Mouse (Mus musculus): ENCODE measurements around the gene Fsip1. TPM values are rescaled to one million over a fixed set of nuclear protein-coding genes. Genes with fewer than 3 reads are reported as not detected.
"Not testable (repeated sequence)": the region's sequence is repeated elsewhere in the genome, so short reads cannot be mapped to it uniquely, and the experiment has no call there.

The Fsip1 gene
- under 1 TPM in 1 of 2 experiments, not detected in 1; 0.23 TPM for total RNA-seq (2021)

DNA sequence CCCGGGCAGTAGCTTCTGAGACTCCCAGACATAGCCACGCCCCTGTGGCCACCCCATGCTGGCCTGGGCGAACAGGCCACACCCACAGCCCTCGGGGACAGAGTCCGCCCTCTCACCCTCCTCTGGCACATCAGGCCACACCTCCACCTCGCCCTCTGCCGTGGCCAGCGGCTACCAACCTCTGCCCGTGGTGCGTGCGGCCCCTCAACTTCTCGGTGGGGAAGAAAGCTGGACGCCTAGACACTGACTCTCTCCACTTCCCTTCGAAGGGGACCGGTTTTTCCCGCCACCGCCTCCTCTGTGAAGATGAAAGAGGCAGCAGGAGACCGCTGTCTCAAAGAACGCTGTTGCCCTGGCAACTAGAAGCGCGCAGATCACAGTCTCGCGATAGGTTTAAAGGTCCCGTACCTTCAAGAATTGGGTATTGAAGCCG is at the start of gene Fsip1:
Fsip1 (minus strand) TSS at position 346 of the 433 bp plus-strand sequence.
- peak; percentile 67 for DNase-seq

DNA sequence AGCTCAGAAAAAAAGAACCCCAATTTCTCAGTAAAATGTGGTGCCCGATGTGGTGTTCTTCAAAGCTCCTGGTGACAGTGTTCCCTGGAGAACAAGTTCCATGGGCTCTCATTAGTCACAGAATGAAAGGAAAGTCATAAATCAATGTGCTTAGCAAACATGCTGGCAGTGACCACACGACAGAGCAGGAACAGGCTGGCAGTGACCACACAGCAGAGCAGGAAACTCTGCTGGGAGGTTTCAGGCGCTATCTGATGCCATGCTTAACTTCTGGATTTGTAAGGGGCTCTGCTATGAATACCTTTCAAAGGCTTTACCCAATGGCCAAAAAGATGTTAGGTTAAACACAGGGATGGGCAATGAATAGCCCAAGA is 49.7 kb upstream of the Fsip1 start:
- DNase-seq: no peak

- DNase-seq: no peak
Measured at GRCm38 (mm10) chr2:118305827-118306521, 49.2 kb upstream of the Fsip1 start.

- no peak for DNase-seq
Measured at GRCm38 (mm10) chr2:118303456-118303855, 46.7 kb upstream of the Fsip1 start.

DNA sequence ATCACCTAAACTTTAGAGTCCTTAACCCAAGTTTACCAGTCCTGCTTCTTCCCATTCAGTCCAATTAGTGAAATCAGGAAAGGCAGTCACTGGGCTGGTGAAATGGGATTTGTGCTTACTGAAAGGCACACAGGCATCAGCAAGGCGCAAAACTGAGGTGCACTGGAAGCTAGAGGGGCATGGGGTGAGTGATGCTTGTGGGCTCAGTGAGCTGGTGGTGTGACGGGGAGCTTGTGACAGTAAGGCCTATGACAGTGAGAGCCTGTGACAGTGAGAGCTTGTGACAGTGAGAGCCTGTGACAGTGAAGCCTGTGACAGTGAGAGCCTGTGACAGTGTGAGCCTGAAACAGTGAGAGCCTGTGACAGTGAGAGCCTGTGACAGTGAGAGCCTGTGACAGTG is 44.9 kb upstream of the Fsip1 start:
- no peak for DNase-seq

GRCm38 (mm10) chr2:118301041-118301545 is 44.3 kb upstream of the Fsip1 start:
- DNase-seq: no peak

DNA sequence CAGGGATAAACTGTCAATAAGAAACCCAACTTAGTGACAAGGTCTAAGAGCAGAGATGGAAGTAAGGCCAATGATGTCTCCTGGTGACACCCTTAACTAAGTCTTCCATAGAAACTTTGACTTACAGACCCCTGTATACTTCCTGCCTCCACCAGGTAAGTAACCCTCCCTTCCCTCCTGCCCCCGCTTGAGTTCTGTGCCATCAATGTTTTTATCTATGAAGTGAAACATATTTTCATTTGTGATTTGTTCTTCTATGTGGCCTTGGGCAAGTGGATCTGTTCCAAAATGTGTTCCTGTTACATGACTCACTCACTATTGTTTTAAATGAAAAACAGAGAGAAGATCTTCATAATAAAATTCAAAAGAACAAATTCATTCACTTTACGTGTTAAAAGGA is 43.2 kb upstream of the Fsip1 start:
- DNase-seq: no peak

DNA sequence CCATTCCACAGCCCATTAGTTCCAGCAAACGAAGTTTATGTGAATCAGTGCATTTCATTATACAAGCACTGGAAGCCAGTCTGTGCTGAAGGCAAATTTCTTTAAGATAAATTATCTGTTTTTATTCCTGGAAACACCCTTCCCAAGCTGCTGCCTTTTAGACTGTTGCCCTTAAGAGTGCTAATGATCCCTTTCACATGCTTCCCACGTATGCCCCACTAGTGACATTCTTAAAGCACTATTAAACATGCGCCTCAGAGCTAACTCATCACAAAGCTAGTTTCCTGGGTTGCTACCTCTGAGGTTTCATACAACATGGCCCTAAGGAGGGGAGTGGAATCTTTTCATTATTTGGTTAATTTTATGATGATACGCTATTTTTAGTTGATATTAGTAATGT is 41.8 kb upstream of the Fsip1 start:
- DNase-seq: no peak

GRCm38 (mm10) chr2:118297966-118298365 is 41.2 kb upstream of the Fsip1 start:
- DNase-seq: no peak

- peak; percentile 14 for DNase-seq
Measured at GRCm38 (mm10) chr2:118295505-118295904, 38.7 kb upstream of the Fsip1 start.

DNA sequence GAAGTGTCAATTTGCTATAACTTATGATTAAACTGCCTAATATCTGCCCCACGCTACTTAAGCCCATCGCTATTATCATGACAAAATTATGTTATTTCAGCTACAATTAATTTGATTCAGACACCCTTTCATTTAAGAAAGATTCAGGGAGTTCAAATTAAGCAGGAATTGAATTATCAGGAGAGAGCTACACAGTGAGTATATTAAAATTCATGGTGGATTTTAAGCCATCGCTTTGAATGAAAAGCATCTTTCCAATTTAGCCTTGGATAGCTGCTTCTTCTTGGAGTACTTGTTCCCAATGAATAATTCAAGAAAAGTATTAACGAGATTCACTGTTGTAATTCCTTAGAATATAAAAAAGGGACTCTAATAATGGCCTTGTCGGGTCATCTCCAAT is 36.8 kb upstream of the Fsip1 start:
- DNase-seq: no peak

GRCm38 (mm10) chr2:118289066-118289460 is 32.3 kb upstream of the Fsip1 start:
- DNase-seq: not testable (repeated sequence)

- no peak for DNase-seq
Measured at GRCm38 (mm10) chr2:118288326-118289065, 31.7 kb upstream of the Fsip1 start.

GRCm38 (mm10) chr2:118287678-118288077 is 30.9 kb upstream of the Fsip1 start:
- DNase-seq: no peak

DNA sequence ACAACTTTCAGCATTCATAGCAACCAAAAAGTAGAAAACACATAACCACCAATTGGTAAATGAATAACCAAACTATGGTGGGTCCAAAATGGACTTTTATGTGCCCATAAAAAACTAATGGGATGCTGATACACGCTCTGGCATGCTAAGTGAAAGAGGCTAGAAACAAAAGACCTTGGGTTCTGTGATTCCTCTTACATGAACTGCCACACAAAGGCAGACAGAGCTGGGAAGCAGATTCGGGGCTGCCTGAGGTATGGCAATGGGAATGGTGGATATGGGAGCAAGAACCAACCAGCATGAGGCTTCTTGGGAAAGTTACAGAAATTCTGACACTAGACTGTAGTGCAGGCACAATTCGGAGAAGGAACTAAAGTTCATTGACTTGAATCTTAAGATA is 25.7 kb upstream of the Fsip1 start:
- no peak for DNase-seq

DNA sequence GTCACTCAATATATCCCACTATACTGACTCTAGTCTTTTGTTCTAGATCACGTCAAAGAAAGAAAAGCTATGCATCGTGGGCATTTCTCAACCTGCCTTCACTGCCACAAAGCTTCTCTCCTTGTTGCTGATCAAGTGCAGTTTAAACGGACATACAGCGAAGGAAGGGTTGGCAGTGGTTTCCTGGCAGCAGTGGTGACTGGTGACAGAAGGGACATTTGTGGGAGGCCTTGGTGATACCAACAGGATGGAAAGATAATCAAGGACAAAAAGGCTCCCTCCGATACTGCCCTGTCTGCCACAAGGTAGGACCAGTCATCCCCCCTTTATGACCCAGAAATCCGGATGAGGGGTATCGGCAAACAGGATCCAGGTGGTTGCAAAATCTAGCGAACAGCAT is 21.5 kb upstream of the Fsip1 start:
- DNase-seq: no peak

- no peak for DNase-seq
Measured at GRCm38 (mm10) chr2:118271606-118272005, 14.8 kb upstream of the Fsip1 start.

DNA sequence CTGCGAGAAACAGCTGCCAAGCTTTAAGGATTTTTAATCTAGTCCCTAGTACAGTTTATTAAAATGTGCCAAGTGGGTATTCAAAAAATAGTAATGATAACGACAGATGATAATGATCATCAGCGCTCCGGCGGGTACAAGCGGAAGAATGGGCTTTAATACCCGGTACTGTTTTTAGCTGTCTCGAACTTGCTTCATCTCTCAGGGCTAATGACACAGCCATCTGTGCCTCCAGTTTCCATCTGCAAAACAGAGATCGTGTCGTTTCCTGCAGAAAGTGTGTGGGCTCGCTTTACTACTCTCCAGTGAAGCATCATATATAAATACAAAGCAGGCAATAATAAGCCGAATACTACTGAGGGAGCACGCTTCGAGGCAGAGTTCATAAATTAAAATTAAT is 13.4 kb upstream of the Fsip1 start:
- no peak for DNase-seq

DNA sequence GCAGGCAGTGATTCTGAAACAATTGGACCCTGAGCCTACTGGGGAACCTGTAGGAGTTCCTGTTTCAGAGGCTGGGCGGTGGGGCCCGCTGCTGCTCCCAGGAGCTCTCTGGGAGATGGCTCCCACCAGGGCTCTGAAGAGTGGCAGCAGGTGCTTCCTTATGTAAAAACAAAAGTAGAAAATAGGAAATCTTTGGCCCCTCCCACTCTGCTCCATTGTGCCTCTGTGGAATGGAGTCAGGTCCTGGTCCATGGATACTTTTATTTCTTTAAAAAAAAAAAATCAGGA is 7.1 kb upstream of the Fsip1 start:
- DNase-seq: no peak

- peak; percentile 57 for DNase-seq
Measured at GRCm38 (mm10) chr2:118263151-118263913, 6.6 kb upstream of the Fsip1 start.

- DNase-seq: no peak
Measured at GRCm38 (mm10) chr2:118262673-118263072, 5.9 kb upstream of the Fsip1 start.

- DNase-seq: no peak
Measured at GRCm38 (mm10) chr2:118259746-118260145, 3.0 kb upstream of the Fsip1 start.

DNA sequence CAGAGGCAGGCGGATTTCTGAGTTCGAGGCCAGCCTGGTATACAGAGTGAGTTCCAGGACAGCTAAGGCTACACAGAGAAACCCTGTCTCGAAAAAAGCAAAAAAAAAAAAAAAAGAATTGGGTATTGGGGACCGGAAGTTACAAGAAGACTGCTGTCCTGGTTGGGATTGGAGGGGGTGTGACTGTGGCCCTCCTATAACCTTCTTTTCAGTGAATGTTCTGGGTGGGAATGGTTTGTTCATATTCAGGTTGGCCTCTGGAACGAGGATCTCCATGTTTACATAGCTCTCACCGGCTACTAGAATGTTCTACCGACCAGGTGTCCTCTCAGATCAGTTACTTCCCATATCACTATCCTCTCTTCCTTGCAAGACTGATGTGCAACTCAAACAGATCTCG is 328 bp upstream of the Fsip1 start:
- no peak for DNase-seq
